Mouse (Mus musculus) spleen, adult 18-20 months (tissue): ENCODE measurements around the gene Gm49486.
A peak's percentile ranks its signal among the peaks of the same experiment; 100 is the strongest.
"Not testable (repeated sequence)": the region's sequence is repeated elsewhere in the genome, so short reads cannot be mapped to it uniquely, and the experiment has no call there.

Experiments
- DNase-seq, 2 experiments: peaks; one replicate each; pipeline ENCODE4 v3.0.0; 2022; ENCODE audit warnings: mixed read lengths in 2 of 2

Gm49486 gene

DNA sequence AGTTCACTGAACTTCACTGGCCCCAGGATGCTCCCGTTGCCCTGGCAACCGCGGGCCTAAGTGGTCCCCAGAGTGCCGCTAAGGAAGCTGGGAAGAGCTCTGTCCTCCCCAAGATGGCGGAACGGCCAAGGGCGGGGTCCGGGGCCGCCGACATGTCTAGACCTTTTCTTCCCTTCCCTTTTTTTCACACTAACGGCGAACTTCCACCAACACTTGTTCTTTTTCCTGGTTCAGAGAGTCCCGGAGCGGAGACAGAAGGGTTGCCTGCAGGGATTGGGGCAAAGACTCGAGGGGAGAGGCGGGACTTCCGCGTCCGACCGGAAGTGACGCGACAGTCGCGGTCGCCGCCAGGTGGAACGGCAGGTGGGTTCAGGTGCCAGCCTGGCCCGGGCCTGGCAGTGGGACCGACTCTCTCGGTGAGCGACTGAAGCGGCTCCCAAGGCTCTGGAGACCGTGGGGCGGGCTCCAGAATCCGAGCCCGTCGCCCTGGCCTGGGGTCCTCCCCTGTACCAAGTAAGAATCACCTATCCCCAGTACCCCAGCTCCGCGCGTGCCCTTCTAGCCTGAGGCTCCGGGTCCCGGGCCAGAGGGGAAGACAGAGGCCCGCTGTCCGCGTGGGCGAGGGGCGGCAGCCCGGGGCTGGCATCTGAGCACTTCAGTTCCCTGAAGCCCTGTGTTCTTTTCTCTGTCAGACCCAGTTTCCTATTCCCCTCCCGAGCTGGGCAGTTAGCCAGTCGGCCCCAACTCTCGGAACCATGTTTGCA, at the start of gene Gm49486, which contains the start of gene Pick1:
Gm49486 (plus strand) TSS at position 334 of the 764 bp plus-strand sequence.
Pick1 (plus strand) TSS at position 116 of the 764 bp plus-strand sequence.
- DNase-seq = peak; percentile 82 to 86

DNA sequence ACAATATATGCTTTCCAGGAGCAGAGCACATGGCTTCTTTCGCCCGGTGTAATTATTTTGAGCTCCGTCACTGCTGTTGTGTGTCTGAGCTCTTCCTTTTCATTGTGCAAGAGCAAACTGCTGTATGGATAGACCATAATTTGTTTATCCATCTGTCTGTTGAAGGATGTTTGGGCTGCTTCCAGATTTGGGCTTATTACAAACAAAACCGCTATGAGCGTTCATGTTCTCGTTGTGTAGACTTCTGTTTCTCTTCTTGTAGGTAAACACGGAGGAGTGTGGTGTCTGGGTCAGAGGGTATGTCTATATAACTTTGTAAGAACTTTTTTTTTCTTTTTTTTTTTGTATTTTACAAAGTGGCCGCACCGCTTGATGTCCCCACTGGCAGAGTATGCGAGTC, 44.0 kb upstream of the Gm49486 start:
- no peak for DNase-seq

DNA sequence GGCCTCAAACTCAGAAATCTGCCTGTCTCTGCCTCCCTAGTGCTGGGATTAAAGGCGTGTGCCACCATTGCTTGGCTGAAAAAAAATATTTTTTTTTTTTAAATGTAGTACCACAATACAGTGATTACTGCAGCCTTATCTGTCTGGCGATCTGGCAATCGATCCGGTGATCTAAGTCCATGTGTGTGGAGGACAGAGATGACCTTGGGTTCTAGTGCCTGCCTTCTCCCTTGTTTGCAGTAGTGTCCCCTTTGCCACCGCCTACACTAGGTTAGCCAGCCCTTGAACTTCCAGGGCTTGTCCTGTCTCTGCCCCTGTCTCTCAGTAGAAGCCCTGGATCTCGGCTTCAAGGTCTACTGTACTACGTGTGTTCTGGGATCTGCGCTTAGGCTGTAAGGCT, 41.4 kb upstream of the Gm49486 start:
- no peak for DNase-seq

DNA sequence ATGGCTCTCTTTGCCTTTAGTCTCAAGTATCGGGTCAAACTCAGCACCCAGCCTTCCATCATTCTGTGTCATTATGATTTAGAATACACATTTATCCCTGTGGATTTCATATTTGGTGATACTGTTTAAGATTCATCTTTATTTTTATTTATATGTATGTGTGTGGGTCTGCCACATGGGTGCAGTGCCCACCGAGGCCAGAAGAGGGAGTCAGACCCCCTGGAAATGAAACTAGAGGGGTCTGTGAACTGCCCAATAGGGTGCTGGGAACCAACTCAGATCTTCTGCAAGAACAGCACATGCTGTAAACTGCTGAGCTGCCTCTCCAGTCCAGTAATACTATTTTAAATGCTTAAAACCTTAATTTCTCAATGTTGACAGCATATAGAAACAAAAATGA, 37.8 kb upstream of the Gm49486 start:
- DNase-seq = no peak

DNA sequence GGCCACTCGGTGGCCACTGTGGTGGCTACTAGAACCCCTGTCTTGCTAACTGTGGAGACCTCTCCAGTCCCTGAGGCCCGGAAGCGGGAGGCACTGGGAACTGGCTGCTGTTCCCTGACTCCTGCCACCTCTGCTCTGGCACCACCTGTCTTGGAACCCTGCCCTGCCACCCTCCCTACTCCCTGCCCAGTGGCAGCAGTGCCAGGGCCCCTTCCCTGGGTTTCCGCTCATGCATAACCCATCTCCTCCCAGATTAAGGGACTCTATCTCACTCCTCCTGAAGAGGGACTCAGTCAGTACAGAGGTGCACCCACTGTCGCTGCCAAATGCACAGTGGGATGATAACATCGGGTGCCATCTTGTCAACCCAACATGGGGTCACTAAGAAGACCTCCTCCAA, 36.7 kb upstream of the Gm49486 start:
- no peak for DNase-seq

DNA sequence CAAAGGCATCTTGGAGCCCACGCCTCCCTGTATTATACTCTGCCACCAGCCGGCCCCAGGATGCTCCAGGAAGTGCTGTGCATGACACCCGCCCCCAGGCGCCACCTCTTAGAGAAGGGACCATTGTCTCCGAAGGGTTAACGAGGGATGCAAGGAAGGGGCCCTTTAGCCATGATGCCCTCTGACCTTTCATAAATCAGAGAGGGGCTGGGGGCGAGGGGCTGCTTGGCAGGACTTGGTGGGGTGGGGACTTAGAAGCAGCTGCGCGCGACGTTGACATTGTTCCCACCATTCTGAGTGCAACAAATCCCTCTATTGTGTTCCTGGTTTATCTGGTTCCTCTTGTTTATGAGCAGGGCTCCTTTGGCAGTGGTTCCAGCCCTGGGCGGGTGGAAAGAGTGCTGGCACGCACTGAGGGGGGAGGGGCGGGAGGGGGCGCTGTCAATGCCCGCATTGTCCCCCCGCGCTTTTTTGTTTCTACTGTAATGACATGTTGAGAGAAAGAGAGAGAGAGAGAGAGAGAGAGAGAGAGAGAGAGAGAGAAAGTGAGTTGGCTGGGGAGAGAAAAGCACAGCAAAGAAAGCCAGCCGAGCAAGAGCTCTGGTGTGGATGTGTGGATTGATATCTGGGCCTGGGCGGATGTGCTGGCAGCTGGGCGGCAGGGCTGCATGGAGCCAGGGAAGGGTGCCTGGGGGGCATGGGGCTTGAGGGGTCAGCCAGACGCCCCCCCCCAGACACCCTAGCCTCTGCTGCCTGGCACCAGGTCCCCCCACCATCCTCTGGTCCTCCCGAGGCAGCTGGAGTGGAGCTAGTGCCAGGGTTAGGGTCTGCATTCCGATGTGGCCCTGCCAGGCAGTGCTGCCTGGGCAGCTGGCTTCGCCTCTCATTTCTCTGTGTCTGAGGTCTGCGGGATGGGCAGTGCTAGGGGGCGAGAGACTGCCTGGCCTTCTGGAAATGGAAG, 36.0 kb upstream of the Gm49486 start:
- no peak for DNase-seq

DNA sequence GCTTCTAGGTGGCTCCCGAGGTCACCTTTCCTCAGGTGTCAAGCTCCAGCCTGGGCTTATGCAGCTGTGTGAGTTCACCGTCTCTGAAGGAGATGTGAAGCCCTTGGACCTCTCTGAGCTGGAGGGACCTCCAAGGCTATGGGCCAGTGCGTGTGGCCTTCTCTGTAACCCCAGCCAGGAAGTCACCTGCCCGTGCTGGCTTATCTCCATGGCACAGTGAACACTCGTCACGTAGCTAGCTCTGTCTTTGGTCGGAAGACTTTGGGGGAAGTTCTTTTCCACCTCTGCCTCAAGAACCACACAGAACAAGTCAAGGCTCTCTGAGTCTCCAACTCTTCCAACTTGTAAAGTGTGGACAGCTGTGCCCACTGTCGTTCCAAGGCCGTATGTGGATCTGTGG, 35.1 kb upstream of the Gm49486 start:
- DNase-seq = no peak

DNA sequence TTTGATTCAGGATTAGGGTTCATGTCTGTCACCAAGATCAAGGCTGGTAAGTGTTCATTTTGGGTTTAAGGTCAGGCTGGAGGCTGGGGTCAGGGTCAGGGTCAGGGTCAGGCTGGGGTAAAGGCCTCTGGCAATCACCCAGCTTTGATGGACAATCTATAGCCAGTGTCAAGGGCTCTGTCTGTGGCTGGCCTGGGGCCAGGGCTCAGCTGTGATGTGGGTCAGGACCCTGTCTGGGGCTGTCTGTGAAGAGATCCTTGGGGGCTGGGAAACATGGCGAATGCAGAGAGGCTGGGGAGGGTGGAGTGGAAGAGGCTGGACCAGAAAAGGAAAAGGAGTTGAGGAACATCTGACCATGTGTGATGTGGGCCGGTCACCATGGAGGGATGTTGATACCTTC, 34.2 kb upstream of the Gm49486 start:
- no peak for DNase-seq

DNA sequence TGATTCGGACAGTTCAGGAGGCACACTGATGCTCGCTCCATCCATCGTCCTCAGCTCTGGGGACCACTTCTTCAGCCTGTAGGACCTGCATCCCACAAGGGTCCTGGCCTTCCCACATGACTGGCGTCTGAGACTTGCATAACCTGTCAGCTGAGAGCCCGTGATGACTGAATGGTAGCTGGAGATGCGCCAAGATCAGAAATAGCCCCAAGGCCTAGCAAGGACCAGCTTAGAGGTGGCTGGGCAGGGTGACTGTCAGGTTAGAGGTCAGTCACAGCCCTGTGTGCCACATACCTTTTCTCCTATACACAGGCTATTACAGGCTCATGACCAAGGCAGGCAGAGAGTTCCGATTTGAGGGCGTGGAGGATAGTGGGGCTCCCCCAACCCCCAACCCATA, 33.7 kb upstream of the Gm49486 start:
- DNase-seq = no peak

DNA sequence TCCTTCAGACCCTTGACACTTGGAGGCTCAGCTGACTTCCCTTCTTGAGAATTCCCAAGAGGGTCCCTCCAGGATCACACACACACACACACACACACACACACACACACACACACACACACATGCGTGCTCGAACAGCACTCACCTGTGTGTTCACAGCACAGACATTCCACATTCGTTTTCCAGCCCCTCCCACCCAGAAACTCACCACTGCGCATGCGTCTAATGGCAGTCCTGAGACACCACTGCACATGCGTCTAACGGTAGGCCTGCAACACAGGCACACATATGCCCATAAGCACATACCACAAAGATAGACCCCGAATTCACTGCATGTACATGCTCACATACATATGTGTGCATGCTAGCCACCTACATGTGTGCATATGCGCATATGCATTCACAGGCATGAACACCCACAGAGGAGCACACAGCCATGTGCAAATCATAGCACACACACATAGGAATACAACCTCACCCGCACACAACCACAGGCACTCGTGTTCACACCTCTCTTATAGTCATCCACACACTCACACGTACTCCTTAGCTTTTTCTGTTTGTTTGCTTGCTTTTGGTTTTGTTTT, 29.7 kb upstream of the Gm49486 start:
- no peak for DNase-seq

DNA sequence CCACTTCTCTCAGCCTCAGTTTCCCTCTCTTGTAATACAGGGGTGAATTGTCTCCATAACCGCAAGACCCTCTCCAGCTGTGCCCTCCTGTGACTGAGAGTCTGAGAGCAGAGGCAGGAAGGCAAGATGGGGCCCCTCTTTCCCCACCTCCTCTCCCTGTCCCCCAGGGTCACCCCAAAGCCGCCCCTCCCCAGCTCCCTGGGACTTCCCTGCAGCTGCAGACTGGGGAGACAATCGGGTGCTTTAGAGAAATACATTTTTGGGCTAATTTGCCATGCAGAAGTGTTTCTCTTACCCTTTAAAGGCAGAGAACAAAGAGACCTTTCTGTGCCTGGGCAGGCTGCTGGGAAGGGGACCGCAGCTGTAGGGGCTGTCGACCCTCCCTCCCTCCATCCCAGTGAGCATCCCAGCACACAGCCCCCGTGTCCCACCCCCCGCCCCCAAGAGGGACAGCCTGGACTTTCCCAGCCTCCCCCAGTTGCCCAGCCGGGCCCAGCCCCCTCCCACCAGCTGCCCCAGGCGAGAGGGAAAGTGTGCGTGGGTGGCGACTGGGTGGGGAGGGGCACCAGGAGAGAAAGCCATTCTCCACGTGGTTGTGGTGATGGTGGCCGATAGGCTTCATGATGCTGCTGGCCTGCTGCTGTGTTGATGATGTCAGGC, 27.6 kb upstream of the Gm49486 start:
- DNase-seq = no peak

DNA sequence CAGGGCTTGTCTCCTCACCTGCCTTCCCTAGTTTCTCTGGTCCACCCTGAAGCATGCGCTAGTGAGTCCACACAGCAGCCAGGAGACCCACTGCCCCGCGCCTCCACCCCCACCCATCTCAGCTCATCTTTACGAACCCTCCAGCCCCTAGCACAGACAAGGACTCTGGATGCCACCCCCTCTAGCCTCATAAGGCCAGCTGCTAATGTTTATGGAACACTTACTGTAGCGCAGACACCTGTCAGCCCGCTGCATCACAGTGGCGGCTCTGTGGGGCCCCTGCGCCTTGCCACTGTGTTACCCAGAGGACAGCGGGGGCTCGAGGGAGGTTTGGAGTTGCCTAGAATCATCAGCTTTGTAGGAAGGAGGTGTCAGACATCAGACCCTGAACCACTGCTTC, 26.6 kb upstream of the Gm49486 start:
- no peak for DNase-seq

DNA sequence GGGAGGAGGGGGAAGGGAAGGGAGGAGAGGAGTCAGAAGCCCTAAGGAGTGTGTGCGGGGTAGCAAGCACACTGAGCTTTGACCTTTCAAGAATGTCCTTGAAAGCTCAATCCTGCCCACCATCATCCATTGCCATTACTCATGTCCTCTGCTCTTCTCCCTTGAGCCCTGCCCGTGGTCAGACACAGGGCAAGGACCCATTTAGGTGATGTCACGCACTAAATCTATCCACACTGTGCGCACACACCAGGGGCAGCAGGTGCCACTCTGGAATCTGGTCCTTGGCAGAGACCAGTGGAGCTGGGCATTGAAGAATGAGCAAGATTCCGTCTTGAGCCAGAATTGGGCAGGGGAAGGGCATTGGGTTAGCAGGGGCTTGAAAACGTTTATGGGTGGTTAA, 21.0 kb upstream of the Gm49486 start:
- DNase-seq = no peak

DNA sequence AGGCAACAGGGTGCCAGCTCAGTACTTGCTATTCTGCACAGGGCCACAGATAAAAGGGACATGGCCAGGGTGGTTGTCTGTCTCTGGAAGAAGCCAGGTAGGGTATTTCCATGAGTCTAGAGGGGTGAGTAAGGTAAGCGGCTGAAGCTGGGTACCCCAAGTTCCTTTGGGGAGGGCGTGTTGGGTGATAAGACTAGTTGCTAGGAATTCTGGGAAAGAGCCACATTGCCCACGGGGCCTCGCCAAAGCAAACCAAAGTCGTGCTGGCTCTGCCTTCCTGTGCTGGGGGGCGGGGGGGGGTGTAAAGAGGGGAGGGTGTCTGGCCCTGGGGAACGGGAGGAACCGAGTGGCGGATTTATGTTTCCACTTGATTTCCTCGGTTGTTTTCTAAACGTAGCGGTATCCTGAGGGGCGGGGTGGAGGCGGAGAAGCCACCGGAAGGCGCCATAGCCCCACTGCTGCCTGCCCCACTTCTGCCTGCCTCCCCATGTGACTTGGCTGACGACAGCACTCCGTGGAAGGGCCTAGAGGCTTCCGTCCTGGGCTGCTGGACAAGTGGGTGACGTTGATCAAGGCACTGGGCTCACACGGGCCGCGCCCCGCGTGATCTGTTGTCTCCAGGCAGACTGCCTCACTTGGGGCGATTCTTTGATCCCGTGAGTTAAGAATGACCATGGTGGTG, 20.3 kb upstream of the Gm49486 start:
- DNase-seq = peak; percentile 54 to 55

DNA sequence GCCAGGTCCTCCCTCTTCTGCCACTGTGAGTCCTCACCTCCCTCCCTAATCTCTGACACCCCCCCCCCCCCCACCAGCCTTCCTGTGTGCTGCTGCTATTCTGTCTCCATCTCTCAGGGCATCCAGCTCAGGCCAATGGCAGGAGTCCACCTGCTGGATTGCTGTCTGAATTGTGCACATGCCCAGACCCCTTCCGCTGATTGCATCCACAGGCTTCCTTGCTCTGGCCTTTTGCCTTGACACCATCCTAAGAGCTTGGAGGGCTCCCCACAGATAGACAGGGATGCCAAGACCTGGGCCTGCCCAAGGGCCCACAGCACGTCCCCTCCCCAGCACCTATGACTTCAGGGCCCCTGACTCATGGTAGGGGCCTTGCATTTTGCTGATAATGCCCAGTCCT, 18.8 kb upstream of the Gm49486 start:
- no peak for DNase-seq

DNA sequence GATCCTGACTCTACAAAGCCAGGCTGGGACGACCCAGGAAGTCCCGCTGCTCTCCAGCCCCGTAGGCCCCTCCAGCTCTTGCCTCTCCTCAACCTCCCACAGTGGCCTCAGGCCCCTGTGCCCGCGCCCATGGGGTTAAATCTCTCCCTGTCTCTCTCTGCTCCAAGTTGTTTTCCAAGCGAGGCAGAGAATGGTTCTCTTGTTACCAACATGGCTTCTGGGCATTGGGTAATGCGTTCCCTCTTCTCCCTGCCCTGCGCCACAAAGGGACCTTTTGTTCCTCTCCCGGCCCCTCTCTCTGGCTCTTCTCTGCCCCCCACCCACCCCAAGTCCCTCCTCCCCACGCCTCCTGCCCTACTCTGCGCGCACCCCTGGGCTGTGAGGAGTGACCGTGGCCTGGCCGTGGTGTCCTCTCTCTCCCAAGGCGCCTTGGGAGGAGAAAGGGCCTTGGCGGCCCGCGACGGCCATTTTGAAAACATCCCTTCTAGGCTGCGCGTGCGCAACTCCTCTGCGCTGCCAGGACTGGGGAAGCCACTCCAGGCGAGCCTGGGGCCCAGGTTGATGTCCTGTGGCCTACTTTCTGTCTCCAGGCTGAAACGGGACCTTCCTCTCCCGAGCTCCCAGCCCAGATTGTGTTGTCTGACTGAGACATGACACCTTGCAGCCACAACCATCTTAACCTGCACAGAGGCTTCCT, 16.3 kb upstream of the Gm49486 start:
- DNase-seq = no peak

DNA sequence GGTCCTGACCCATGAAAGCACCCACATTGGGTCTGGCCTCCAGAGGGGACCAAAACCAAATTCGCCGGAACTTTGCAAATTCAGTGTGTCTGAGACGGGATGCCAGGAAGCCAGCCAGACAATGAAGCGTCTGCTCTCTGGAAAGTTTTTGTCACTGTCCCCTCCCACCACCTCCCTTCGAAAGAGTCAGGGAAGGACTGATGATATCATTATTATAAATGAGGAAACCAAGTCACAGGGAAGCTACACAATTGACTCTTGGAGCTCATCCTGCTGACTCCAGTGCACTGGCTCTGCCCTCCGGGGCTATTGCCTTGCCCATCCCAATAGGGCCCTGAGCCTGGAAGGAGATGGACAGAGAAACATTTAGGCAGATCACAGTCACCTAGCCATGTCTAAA, 15.6 kb upstream of the Gm49486 start:
- no peak for DNase-seq

DNA sequence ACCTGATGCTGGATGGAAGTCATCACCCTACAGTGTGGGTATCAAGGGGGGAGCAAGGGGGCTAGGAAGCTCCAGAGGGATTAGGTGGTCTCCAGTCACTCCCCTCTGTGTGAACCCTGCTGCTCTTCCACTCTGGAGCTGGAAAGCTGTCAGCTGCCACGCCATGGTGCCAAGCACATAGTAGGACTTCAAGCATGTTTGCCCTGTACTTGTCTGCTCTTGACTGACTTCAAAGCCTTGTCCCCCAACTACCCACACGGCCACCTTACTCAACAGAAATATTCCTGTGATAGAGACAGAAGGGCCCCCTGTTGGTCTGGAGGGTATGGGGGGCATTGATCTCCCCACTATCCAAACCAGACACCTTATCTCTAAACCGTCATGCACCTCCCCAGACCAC, 13.0 kb upstream of the Gm49486 start:
- DNase-seq = no peak

DNA sequence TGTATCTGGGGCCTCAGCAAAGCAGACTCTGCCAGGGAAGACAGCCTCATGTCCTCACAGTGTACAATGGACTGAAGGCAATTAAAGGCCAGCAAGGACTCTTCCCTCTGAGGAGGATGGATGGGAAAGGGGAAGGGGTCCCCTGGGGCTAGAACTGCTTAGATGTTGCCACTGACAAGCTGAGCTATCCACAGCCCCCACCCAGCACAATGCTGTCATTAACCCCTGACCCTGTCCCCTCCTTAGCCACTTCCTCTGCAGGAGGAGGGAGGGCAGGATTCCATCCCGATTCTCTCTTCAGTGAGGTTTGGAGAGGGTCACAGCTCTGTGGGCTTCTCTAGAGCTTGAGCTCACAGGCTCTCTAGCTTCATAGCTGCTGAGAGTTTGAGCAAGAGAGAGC, 9.6 kb upstream of the Gm49486 start:
- DNase-seq = no peak

DNA sequence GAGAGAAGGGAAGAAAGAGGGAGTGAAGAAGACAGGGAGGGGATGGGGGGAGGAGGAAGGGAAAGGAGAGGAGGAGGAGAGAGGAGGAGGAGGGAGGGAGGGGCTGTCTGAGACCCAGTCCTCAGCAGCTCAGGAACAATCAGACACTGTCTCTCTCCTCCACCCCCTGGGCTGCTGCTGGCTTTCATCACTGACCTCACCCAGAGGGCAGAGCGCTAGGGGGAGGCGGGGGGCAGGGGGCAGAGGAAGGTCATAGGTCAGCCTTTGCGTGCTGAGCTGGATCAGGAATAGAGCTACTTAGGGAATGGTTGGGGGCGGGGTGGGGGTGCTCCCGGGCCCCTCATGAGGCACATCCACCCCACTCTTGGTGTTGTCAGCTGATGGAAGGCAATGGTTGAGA, 5.5 kb upstream of the Gm49486 start:
- DNase-seq = no peak

DNA sequence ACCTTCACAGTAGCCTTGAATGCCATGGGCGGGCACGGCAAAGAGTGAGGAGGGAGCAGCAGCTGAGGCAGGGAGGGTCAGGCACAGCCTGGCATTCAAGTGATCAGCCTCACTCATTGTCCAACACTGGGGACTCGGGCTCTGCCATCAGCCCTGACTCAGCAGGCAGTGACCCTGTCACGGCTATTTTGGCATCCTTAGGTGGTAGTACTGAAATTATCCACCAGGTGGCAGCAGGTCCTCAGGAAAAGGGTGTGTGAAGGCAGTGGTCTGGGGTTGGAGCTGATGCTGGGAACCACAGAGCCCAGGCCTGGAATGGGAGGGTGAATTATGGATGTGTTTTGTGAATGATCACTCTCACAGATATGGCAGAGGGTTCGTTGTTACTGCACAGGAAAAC, 4.5 kb upstream of the Gm49486 start:
- peak; percentile 43 to 79 for DNase-seq

DNA sequence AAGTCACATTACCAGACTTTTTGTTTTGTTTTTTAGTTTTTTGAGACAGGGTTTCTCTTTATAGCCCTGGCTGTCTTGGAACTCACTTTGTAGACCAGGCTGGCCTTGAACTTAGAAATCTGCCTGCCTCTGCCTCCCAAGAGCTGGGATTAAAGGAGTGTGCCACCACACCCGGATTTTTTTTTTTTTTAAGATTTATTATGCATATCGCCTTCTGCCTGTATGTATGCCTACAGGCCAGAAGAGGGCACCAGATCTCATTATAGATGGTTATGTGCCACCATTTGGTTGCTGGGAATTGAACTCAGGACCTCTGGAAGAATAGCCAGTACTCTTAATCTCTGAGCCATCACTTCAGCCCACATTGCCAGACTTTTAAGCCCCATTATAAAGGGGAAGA, 3.4 kb upstream of the Gm49486 start:
- DNase-seq = not testable (repeated sequence)
